Comparison of ENCODE assay signal across 27 mouse cellular contexts in the genomic region with DNA sequence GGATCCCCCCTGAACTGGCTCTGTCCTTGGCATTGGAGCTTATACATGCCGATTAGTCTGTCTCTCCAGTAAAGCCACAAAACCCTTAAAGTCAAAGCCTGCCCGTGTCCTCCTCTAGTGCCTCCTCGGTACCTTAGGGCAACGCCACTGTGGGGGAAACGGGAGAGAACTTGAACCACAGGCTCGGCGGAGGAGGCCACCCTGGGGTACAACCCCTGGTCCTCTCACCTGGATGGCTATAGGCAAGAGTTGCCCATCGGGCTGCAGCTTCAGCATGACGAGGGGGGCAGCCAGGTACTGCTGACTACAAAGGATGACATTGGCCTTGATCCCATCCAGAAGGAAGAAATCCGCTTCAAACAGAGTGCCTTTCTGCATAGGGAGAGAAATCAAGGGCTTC. TPM values are rescaled to one million over a fixed set of nuclear protein-coding genes. Genes with fewer than 3 reads are reported as not detected.
DNase-seq lines count a peak whose midpoint lies in the region; ATAC-seq and TF ChIP-seq lines count a peak whose summit lies in the region.
"Had no signal": no experiment of that assay in that cellular context is flagged by ENCODE, and none has a peak within 500 bp of the region (broad histone marks: within the 10 kb centered on the region; RNA-seq: fewer than 3 reads in every experiment).

No protein-coding gene starts in this region.

- H3K4me1 ChIP-seq in forebrain, embryonic 11.5 days (replicated peaks; ENCODE audit: control insufficient read depth, insufficient read depth, low read length), result peaks cover 5% of the 10 kb centered on the region; the same call in 1 of the 2 replicates
- peaks cover 6% of the 10 kb centered on the region for H3K4me1 ChIP-seq in forebrain, embryonic 13.5 days
- peaks cover 11% of the 10 kb centered on the region; the same call in 1 of the 2 replicates for H3K4me1 ChIP-seq in heart, embryonic 10.5 days
- peaks cover 3% of the 10 kb centered on the region; the same call in 1 of the 2 replicates for H3K4me1 ChIP-seq in heart, embryonic 11.5 days (ENCODE audit: control insufficient read depth, insufficient read depth, low read length)
- peaks cover 3 to 5% of the 10 kb centered on the region in 2 experiments; a peak in 2 of 4 replicates for H3K4me1 ChIP-seq in CH12.LX (ENCODE audit: control insufficient read depth in 1 of 2, insufficient read depth in 2 of 2)

- H3K27ac ChIP-seq in forebrain, embryonic 11.5 days (ENCODE audit: low read depth, low read length), result no peak overlapping the region
- no peak overlapping the region for H3K27ac ChIP-seq in forebrain, embryonic 13.5 days
- no peak overlapping the region for H3K27ac ChIP-seq in heart, embryonic 10.5 days
- H3K27ac ChIP-seq in heart, embryonic 11.5 days (ENCODE audit: low read depth, low read length), result no peak overlapping the region
- H3K27ac ChIP-seq in CH12.LX (ENCODE audit: insufficient read depth, low read depth), result no peak overlapping the region

- H3K9ac ChIP-seq in forebrain, embryonic 11.5 days (ENCODE audit: low read length), result no peak overlapping the region
- no peak overlapping the region for H3K9ac ChIP-seq in forebrain, embryonic 13.5 days
- H3K9ac ChIP-seq in heart, embryonic 11.5 days (ENCODE audit: low read depth, low read length), result no peak overlapping the region
- H3K9ac ChIP-seq in CH12.LX (ENCODE audit: insufficient read depth, low read depth), result no peak overlapping the region

- no peaks in the 10 kb centered on the region for H3K36me3 ChIP-seq in forebrain, embryonic 11.5 days (ENCODE audit: control insufficient read depth, insufficient read depth, low read length)
- H3K36me3 ChIP-seq in forebrain, embryonic 13.5 days (ENCODE audit: poor library complexity, severe bottlenecking), result no peaks in the 10 kb centered on the region
- no peaks in the 10 kb centered on the region for H3K36me3 ChIP-seq in heart, embryonic 10.5 days
- H3K36me3 ChIP-seq in heart, embryonic 11.5 days (ENCODE audit: control insufficient read depth, insufficient read depth, low read length), result no peaks in the 10 kb centered on the region
- no peaks in the 10 kb centered on the region for H3K36me3 ChIP-seq in CH12.LX (replicated peaks in 1 of 2; ENCODE audit: control insufficient read depth in 1 of 2, insufficient read depth in 1 of 2, low read length in 1 of 2)
- H3K36me3 ChIP-seq: G1E had no signal

- H3K9me3 ChIP-seq in forebrain, embryonic 11.5 days (ENCODE audit: control insufficient read depth, low read length), result no peaks in the 10 kb centered on the region
- no peaks in the 10 kb centered on the region for H3K9me3 ChIP-seq in forebrain, embryonic 13.5 days (replicated peaks)
- H3K9me3 ChIP-seq in heart, embryonic 10.5 days, result no peaks in the 10 kb centered on the region
- no peaks in the 10 kb centered on the region for H3K9me3 ChIP-seq in heart, embryonic 11.5 days (replicated peaks; ENCODE audit: control insufficient read depth, low read length)
- no peaks in the 10 kb centered on the region for H3K9me3 ChIP-seq in CH12.LX (replicated peaks; ENCODE audit: low read length)
- H3K9me3 ChIP-seq: G1E had no signal

- no peak for TF ChIP-seq CTCF in CH12.LX (conservative IDR thresholded peaks at IDR 0.05 in 1 of 2, IDR thresholded peaks at IDR 0.05 in 1 of 2; ENCODE audit: low read depth in 2 of 2, low read length in 2 of 2)

- DNase-seq in forebrain, embryonic 11.5 days (ENCODE audit: low spot score), result peak; percentile 41
- peak; percentile 75 for DNase-seq in heart, adult 11 months
- DNase-seq in heart, adult 9 months (ENCODE audit: low spot score in 2 of 2), result no peak
- DNase-seq in heart, embryonic 10.5 days (ENCODE audit: low spot score), result peak; percentile 59
- no peak for DNase-seq in CH12.LX (ENCODE audit: extremely low read depth)
- DNase-seq in thymus, postnatal 4 days, result no peak
- DNase-seq: adrenal gland, adult 2 months; adrenal gland, adult 8-10 months; adrenal gland, postnatal 10 days; adrenal gland, postnatal 14 days; adrenal gland, postnatal 25 days; B cell, adult 2 months; cerebellum, adult 11 months; cerebellum, adult 11-12 months; cerebellum, adult 18-20 months had no signal

- dilution Hi-C loops in CH12.LX (cut with MboI; ENCODE audit: extremely low pct_ligation_motif_present, extremely low pct_unique_long_range_greater_than_20kb, low sequenced_read_pairs), result no loop called here

- no peak for TF ChIP-seq RAD21 in CH12.LX (IDR thresholded peaks at IDR 0.05; ENCODE audit: low read depth, low read length)

- in situ Hi-C loops in CH12.LX (cut with MboI; ENCODE audit: low pct_ligation_motif_present, low pct_unique_long_range_greater_than_20kb, low sequenced_read_pairs), result loop anchor here (5.0 kb wide), 1 partner anchor 49 kb away; no protein-coding TSS in a partner anchor

- H3K4me3 ChIP-seq in forebrain, embryonic 11.5 days (ENCODE audit: low read depth, low read length), result no peak overlapping the region
- H3K4me3 ChIP-seq in forebrain, embryonic 13.5 days, result no peak overlapping the region
- no peak overlapping the region for H3K4me3 ChIP-seq in heart, embryonic 10.5 days
- no peak overlapping the region for H3K4me3 ChIP-seq in heart, embryonic 11.5 days (ENCODE audit: low read depth, low read length)
- no peak overlapping the region for H3K4me3 ChIP-seq in CH12.LX (replicated peaks in 1 of 3; ENCODE audit: low read depth in 2 of 3, low read length in 2 of 3, poor library complexity in 1 of 3)

- H3K27me3 ChIP-seq in forebrain, embryonic 11.5 days (ENCODE audit: control insufficient read depth, insufficient read depth, low read length), result peaks cover 18% of the 10 kb centered on the region
- H3K27me3 ChIP-seq in forebrain, embryonic 13.5 days, result peaks cover 47% of the 10 kb centered on the region
- H3K27me3 ChIP-seq in heart, embryonic 10.5 days (ENCODE audit: insufficient read depth, poor library complexity, severe bottlenecking), result peaks cover 58% of the 10 kb centered on the region
- H3K27me3 ChIP-seq in heart, embryonic 11.5 days (ENCODE audit: control insufficient read depth, insufficient read depth, low read length), result peaks cover 58% of the 10 kb centered on the region
- peaks cover 94% of the 10 kb centered on the region for H3K27me3 ChIP-seq in CH12.LX (replicated peaks)

- TF ChIP-seq POLR2A in CH12.LX (IDR thresholded peaks at IDR 0.05; ENCODE audit: low read depth, low read length), result no peak

- ATAC-seq in forebrain, embryonic 11.5 days (replicated peaks; ENCODE audit: low FRiP score), result no peak
- no peak for ATAC-seq in forebrain, embryonic 13.5 days
- ATAC-seq in heart, embryonic 11.5 days (replicated peaks; ENCODE audit: insufficient number of reproducible peaks, low FRiP score, low TSS enrichment), result no peak
- ATAC-seq: activated CD4-positive, CD25-positive, alpha-beta regulatory T cell, adult 4 months; CD4-positive, CD25-positive, alpha-beta regulatory T cell, adult 4 months; Patski had no signal

- WGBS in forebrain, embryonic 11.5 days, result 84% methylated on average over 10 of the region's 10 CpGs
- WGBS in forebrain, embryonic 13.5 days, result 83% methylated on average over 10 of the region's 10 CpGs
- 75% methylated on average over 10 of the region's 10 CpGs for WGBS in heart, embryonic 10.5 days
- 78% methylated on average over 10 of the region's 10 CpGs for WGBS in heart, embryonic 11.5 days (ENCODE audit: insufficient replicate concordance)

- no peak overlapping the region for H3K4me2 ChIP-seq in forebrain, embryonic 11.5 days (ENCODE audit: low read depth, low read length, severe bottlenecking)
- H3K4me2 ChIP-seq in forebrain, embryonic 13.5 days, result no peak overlapping the region
- no peak overlapping the region for H3K4me2 ChIP-seq in heart, embryonic 11.5 days
- peak overlapping the region; percentile 72; the same call in 1 of the 2 replicates for H3K4me2 ChIP-seq in CH12.LX (ENCODE audit: insufficient read depth, low read depth, poor library complexity, severe bottlenecking)

- TF ChIP-seq EP300 in CH12.LX (IDR thresholded peaks at IDR 0.05; ENCODE audit: low read length), result no peak

- H3K79me2 ChIP-seq in CH12.LX (replicated peaks; ENCODE audit: control insufficient read depth, extremely low read depth, insufficient read depth, poor library complexity, severe bottlenecking), result no peaks in the 10 kb centered on the region

TF ChIP-seq in CH12.LX, 34 proteins besides CTCF, POLR2A, EP300 and RAD21:
- no peak for TF ChIP-seq MAX (IDR thresholded peaks at IDR 0.05; ENCODE audit: low read length)
- TF ChIP-seq CHD1 (IDR thresholded peaks at IDR 0.05; ENCODE audit: low read depth, low read length), result no peak
- TF ChIP-seq BHLHE40 (IDR thresholded peaks at IDR 0.05; ENCODE audit: low read depth, low read length), result no peak
- no peak for TF ChIP-seq ZKSCAN1 (IDR thresholded peaks at IDR 0.05; ENCODE audit: borderline replicate concordance, low read depth, low read length)
- TF ChIP-seq MXI1 (IDR thresholded peaks at IDR 0.05; ENCODE audit: low read depth, low read length), result no peak
- no peak for TF ChIP-seq IRF4 (IDR thresholded peaks at IDR 0.05; ENCODE audit: low read depth, low read length)
- TF ChIP-seq MAZ (IDR thresholded peaks at IDR 0.05; ENCODE audit: low read depth, low read length), result no peak

RNA-seq across cellular contexts. Expression of gene Alox15, which starts 4.0 kb away (rescaled TPM):
- 0.17 and 0.21 TPM in 2 replicates for polyA plus RNA-seq in forebrain, embryonic 11.5 days (2014; fragmentation: Nextera tagmentation; extraction: Ambion mirVana)
- polyA plus RNA-seq in forebrain, embryonic 13.5 days (2015; fragmentation: Nextera tagmentation; extraction: Ambion mirVana), result 0.15 TPM in 1 of 2 replicates, not detected in the other
- polyA plus RNA-seq in heart, embryonic 10.5 days (2016; fragmentation: Nextera tagmentation; extraction: Ambion mirVana), result 0.13 and 0.14 TPM in 2 replicates
- polyA plus RNA-seq in heart, embryonic 11.5 days (2014; fragmentation: Nextera tagmentation; extraction: Ambion mirVana), result 0.06 TPM in 1 of 2 replicates, not detected in the other
- total RNA-seq in CH12.LX (2012; rRNA removed), result 0.04 TPM in 1 of 2 replicates, not detected in the other
- not detected in 2 replicates for total RNA-seq in CH12.LX (2014; rRNA removed)
- not detected in 2 replicates for polyA plus RNA-seq in CH12.LX (2012; ENCODE audit: insufficient read length, low read depth)
- total RNA-seq: G1E, MEL had no signal
- polyA plus RNA-seq: C2C12; CD4-positive, CD25-positive, alpha-beta regulatory T cell, adult 4 months; G1E; Patski had no signal

RNA-seq across cellular contexts. Expression of gene Alox12e, which starts 25.4 kb away (rescaled TPM):
- polyA plus RNA-seq in forebrain, embryonic 11.5 days (2014; fragmentation: Nextera tagmentation; extraction: Ambion mirVana), result not detected in 2 replicates
- not detected in 2 replicates for polyA plus RNA-seq in forebrain, embryonic 13.5 days (2015; fragmentation: Nextera tagmentation; extraction: Ambion mirVana)
- polyA plus RNA-seq in heart, embryonic 10.5 days (2016; fragmentation: Nextera tagmentation; extraction: Ambion mirVana), result not detected in 2 replicates
- polyA plus RNA-seq in heart, embryonic 11.5 days (2014; fragmentation: Nextera tagmentation; extraction: Ambion mirVana), result 0.11 TPM in 1 of 2 replicates, not detected in the other
- total RNA-seq in CH12.LX (2012; rRNA removed), result 0.21 TPM in 1 of 2 replicates, not detected in the other
- not detected in 2 replicates for total RNA-seq in CH12.LX (2014; rRNA removed)
- polyA plus RNA-seq in CH12.LX (2012; ENCODE audit: insufficient read length, low read depth), result not detected in 2 replicates
- total RNA-seq: adrenal gland, adult 18-20 months; adrenal gland, adult 2 months; adrenal gland, adult 8-10 months; adrenal gland, postnatal 10 days; adrenal gland, postnatal 14 days; adrenal gland, postnatal 25 days; adrenal gland, postnatal 36 days; adrenal gland, postnatal 4 days; MEL had no signal
- polyA plus RNA-seq: activated CD4-positive, CD25-positive, alpha-beta regulatory T cell, adult 4 months; brain, embryonic 14.5 days; CD4-positive, CD25-positive, alpha-beta regulatory T cell, adult 4 months; G1E; Patski had no signal

Comparison
In these comparisons a context has a peak if more than half of its experiments do, and no peak if none do; other contexts are left out.
1. DNase-seq: peak in forebrain, embryonic 11.5 days (single experiment), heart, adult 11 months (single experiment) and heart, embryonic 10.5 days (single experiment); none in heart, adult 9 months (0 of 2), CH12.LX (single experiment) and thymus, postnatal 4 days (single experiment).